Mouse (Mus musculus) inflammation-experienced regulatory T-cells (primary cell): ENCODE data around the gene Ypel4. TPM values are rescaled to one million over a fixed set of nuclear protein-coding genes. Genes with fewer than 3 reads are reported as not detected.

Experiments used
- polyA plus RNA-seq, 2 experiments: library from polyadenylated mRNA; unstranded; fragments of 100-300 nt; shearing (Covaris generic); gene quantifications; one replicate each; pipeline ENCODE4 v1.2.1; 2017

Gene Ypel4
- 1 to 10 TPM in 1 of 2 experiments, under 1 TPM in 1; 0.70 to 3.7 TPM for polyA plus RNA-seq

DNA sequence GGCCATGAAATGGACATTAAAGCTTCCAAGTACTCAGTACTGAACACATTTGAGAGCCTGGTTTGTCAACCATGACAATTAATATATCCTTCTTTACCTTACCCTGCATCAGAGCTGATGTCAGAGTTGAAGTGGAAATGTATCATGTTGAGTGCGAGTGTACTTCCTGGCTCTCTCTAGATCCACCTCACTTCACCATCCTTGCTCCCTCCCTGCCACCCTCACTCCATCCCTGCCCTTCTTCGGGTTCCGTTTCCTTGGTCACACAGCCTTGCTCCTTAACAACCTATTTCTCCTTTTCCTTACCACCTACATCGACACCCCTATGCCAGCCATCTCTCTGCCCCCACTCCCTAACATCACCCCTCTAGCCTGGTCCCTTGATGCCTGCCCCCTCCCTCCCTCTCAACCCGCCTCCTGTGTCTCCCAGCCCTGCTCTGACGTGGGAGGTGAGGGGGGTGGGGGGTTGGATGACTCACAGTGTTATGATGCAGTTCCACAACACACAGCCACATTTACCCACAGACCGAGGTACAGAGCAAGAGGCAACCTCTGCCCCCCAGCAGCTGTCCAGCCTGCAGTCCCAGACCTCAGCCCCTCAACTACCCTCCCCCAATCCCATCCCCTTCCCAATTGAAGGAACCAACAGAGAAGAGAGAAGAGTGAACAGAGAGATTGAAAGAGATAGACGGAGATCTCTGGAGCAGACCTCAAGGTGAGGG is at the start of gene Ypel4:
Ypel4 (plus strand) TSS at position 480 of the 722 bp plus-strand sequence.

DNA sequence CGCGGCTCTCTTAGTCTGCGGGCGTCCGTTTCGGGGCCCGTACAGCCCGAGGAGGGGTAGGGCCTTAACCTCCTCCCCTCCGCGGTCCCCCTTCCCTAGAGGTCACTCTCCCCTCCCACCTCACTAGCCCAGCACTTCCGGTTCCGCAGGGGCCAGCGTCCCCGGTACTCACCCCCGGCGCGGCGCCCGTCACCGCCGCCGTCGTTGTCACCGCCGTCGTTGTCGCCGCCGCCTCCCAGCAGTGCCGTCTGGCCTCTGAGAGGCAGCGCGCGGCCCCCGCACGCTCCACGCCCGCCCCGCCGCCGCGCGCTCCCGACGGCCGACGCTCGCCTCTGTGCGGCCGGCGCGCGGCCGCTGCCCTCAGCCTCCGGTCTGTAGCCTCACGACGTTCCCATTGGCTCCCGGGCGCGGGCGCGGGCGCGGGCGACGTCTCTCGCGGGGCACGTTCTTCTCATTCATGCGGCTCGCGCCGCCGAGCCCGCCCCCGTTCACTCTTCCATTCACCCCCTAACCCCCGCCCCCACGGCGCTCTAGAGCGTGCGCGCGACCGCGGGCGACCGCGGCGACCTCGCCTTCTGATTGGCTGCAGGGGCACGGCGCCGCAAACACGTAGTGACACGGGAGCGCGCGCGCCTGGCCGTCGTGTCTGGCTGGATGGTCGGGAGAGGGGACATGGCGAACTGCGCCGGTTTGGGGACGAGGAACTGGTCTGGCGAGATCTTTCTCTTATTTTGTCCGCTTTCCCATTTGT is 18.9 kb upstream of the Ypel4 start, which contains the start of gene Zdhhc5:
Zdhhc5 (minus strand) TSS at position 370 of the 751 bp plus-strand sequence.

DNA sequence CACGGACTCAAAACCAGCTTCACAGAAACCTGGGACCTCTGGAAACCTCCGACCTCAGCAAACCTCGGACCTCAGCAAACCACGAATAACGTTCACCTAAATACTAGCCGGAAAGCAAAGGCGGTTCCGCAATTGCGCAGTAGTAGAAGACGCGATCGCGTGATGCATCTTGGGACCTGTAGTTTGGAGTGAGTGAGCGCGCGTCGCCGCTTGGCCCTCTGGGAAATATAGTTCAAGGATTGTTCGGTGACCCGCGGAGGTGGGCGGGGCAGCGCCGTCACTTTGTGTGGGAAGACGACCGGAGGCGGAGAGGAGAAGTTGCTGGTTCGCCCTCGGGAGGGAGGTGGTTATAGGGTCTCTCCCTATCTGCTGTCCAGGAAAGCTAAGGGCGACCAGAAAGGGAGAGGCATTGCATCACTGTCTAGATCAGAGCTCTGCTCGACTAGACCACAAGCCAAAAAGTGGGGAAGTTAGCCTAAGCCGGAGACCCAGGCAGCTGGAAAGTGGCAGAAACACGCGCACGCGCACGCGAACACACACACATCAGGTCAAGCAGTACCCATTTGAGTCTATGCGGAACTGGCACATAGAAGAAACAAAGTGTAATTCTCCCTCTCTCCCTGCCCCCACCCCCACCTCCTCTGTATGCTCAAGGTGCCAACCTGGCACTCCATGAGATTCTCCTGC is 6.5 kb upstream of the Ypel4 start, which contains the start of gene Clp1:
Clp1 (minus strand) TSS at position 179 of the 687 bp plus-strand sequence.

DNA sequence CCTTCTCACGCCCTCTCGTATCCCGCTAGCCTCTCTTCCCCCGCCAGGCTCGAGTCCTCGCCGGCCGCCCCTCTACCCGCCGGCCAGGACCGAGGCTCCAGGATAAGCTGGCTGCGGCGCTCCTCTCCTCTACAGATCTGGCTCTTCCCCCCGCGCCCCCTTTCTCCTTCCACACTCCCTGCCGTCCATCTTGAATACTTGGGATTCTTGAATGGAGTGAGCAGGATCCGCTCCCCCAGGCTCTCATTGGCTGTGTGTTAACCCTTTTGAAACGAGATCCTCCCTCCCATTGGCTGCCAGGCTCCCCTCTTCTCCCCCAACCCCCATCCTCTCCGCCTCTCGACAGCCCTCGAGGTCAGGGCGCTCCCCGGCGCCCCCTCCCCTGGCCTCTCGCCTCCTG is 9.7 kb downstream of the Ypel4 start, which contains the start of gene Gm19426:
Gm19426 (minus strand) TSS at position 95 of the 400 bp plus-strand sequence.

DNA sequence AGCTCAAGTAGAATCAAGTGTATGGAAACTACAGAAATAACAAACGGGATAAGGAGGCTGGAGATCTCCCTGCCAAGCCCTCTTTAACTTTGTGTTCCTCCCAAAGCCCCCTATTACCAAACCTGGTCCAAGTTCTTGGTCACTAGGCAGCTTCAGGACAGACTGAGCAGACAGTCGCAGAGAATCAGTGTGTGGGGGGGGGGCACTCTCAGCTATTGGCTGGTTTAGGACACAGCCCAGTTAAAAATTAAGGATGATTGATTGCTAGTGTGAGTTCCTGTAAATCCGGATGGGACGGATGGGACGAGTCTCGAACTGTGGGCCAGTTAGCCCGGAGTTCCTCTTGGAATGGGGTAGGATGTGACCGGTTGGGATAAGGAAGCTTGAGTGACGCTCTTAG is 41.4 kb downstream of the Ypel4 start, which contains the start of gene Serping1:
Serping1 (minus strand) TSS at position 204 of the 400 bp plus-strand sequence.

Other genes with a start within 250 kb of the Ypel4 start
- gene Ctnnd1, start 83.3 kb upstream of the Ypel4 start, polyA plus RNA-seq, result 1 to 10 TPM in 1 of 2 experiments, not detected in 1; 1.3 TPM
- 1 to 10 TPM in 1 of 2 experiments, under 1 TPM in 1; 0.23 to 2.7 TPM for gene Btbd18, start 75.0 kb upstream of the Ypel4 start, polyA plus RNA-seq
- gene Selenoh, start 63.3 kb upstream of the Ypel4 start, polyA plus RNA-seq, result 10 to 100 TPM; 75.6 to 81.6 TPM
- gene Gm28635, start 56.0 kb upstream of the Ypel4 start, polyA plus RNA-seq, result not detected
- gene Med19, start 55.7 kb upstream of the Ypel4 start, polyA plus RNA-seq, result 10 to 100 TPM; 38.9 to 41.3 TPM
- gene Tmx2, start 54.9 kb upstream of the Ypel4 start, polyA plus RNA-seq, result 100 to 1,000 TPM in 1 of 2 experiments, 10 to 100 TPM in 1; 98.7 to 114 TPM
- gene Zdhhc5, start 18.9 kb upstream of the Ypel4 start, polyA plus RNA-seq, result 10 to 100 TPM; 50.2 to 64.0 TPM
- gene Clp1, start 6.7 kb upstream of the Ypel4 start, polyA plus RNA-seq, result 10 to 100 TPM; 52.6 to 66.0 TPM
- not detected for gene Gm19426, start 9.6 kb downstream of the Ypel4 start, polyA plus RNA-seq
- 1 to 10 TPM in 1 of 2 experiments, not detected in 1; 1.2 TPM for gene Serping1, start 41.4 kb downstream of the Ypel4 start, polyA plus RNA-seq
- gene Ube2l6, start 64.8 kb downstream of the Ypel4 start, polyA plus RNA-seq, result 10 to 100 TPM; 24.6 to 55.7 TPM
- gene Smtnl1, start 88.6 kb downstream of the Ypel4 start, polyA plus RNA-seq, result under 1 TPM in 1 of 2 experiments, not detected in 1; 0.37 TPM
- 10 to 100 TPM; 28.3 to 30.9 TPM for gene Timm10, start 92.9 kb downstream of the Ypel4 start, polyA plus RNA-seq
- 1 to 10 TPM; 1.3 to 3.9 TPM for gene Slc43a1, start 104.8 kb downstream of the Ypel4 start, polyA plus RNA-seq
- not detected for gene Rtn4rl2, start 152.7 kb downstream of the Ypel4 start, polyA plus RNA-seq
- 1 to 10 TPM; 4.8 to 9.5 TPM for gene Slc43a3, start 202.5 kb downstream of the Ypel4 start, polyA plus RNA-seq
- gene Prg2, start 246.4 kb downstream of the Ypel4 start, polyA plus RNA-seq, result not detected